10 mouse cellular contexts compared by ENCODE assay signal in genomic region chr2:130581201-130581600, GRCm38 (mm10). TPM values are rescaled to one million over a fixed set of nuclear protein-coding genes. Genes with fewer than 3 reads are reported as not detected.
DNase-seq lines count a peak whose midpoint lies in the region; ATAC-seq lines count a peak whose summit lies in the region.
"Had no signal": no experiment of that assay in that cellular context is flagged by ENCODE, and none has a peak within 500 bp of the region (broad histone marks: within the 10 kb centered on the region; RNA-seq: fewer than 3 reads in every experiment).

No protein-coding gene starts in this region.

- no peak for DNase-seq in kidney, postnatal 36 days
- DNase-seq in forebrain, embryonic 10.5 days (ENCODE audit: extremely low spot score, low spot score) = no peak
- no peak for DNase-seq in limb, embryonic 10.5 days (ENCODE audit: low spot score)
- DNase-seq in left cerebral cortex, adult 9 months (ENCODE audit: low spot score in 2 of 2) = no peak
- DNase-seq in embryo, embryonic 9.5 days (ENCODE audit: extremely low spot score) = no peak
- DNase-seq in left cerebral cortex, adult 18-20 months (ENCODE audit: low spot score in 2 of 2) = no peak
- DNase-seq: thymus, adult 2 months had no signal

- H3K4me3 ChIP-seq in kidney, embryonic 15.5 days (replicated peaks) = peak overlapping the region; percentile 39
- peak overlapping the region; percentile 44 for H3K4me3 ChIP-seq in forebrain, embryonic 10.5 days
- H3K4me3 ChIP-seq in limb, embryonic 10.5 days = peak overlapping the region; percentile 41
- peak overlapping the region; percentile 26 for H3K4me3 ChIP-seq in neural tube, embryonic 14.5 days (ENCODE audit: low read depth, low read length)

- H3K4me1 ChIP-seq in kidney, embryonic 15.5 days = peaks cover 32% of the 10 kb centered on the region
- peaks cover 37% of the 10 kb centered on the region for H3K4me1 ChIP-seq in forebrain, embryonic 10.5 days
- peaks cover 35% of the 10 kb centered on the region for H3K4me1 ChIP-seq in limb, embryonic 10.5 days
- H3K4me1 ChIP-seq in neural tube, embryonic 14.5 days (ENCODE audit: control insufficient read depth, insufficient read depth, low read length) = 0 out of 2 replicates have a peak, but pooled peaks cover 3% of the 10 kb centered on the region

- H3K9me3 ChIP-seq in kidney, embryonic 15.5 days (replicated peaks) = no peaks in the 10 kb centered on the region
- no peaks in the 10 kb centered on the region for H3K9me3 ChIP-seq in forebrain, embryonic 10.5 days
- no peaks in the 10 kb centered on the region for H3K9me3 ChIP-seq in limb, embryonic 10.5 days (replicated peaks)
- H3K9me3 ChIP-seq in neural tube, embryonic 14.5 days (ENCODE audit: control insufficient read depth, low read length) = no peaks in the 10 kb centered on the region

- peak overlapping the region; percentile 63 for H3K4me2 ChIP-seq in kidney, embryonic 15.5 days
- H3K4me2 ChIP-seq in neural tube, embryonic 14.5 days (ENCODE audit: low read depth, low read length) = peak overlapping the region; percentile 32; the same call in 1 of the 2 replicates

- 0 out of 2 replicates have a peak overlapping the region, but pooled peaks have one; percentile 23 for H3K9ac ChIP-seq in kidney, embryonic 15.5 days
- H3K9ac ChIP-seq in neural tube, embryonic 14.5 days (replicated peaks; ENCODE audit: low read depth, low read length) = no peak overlapping the region

- H3K36me3 ChIP-seq in kidney, embryonic 15.5 days = no peaks in the 10 kb centered on the region
- no peaks in the 10 kb centered on the region for H3K36me3 ChIP-seq in forebrain, embryonic 10.5 days (replicated peaks)
- no peaks in the 10 kb centered on the region for H3K36me3 ChIP-seq in limb, embryonic 10.5 days
- H3K36me3 ChIP-seq in neural tube, embryonic 14.5 days (ENCODE audit: control insufficient read depth, insufficient read depth, low read length) = no peaks in the 10 kb centered on the region

- H3K27me3 ChIP-seq in kidney, embryonic 15.5 days = peaks cover 71% of the 10 kb centered on the region
- peaks cover 89% of the 10 kb centered on the region for H3K27me3 ChIP-seq in forebrain, embryonic 10.5 days (ENCODE audit: poor library complexity, severe bottlenecking)
- peaks cover 84% of the 10 kb centered on the region for H3K27me3 ChIP-seq in limb, embryonic 10.5 days (ENCODE audit: low read depth, poor library complexity, severe bottlenecking)
- H3K27me3 ChIP-seq in neural tube, embryonic 14.5 days (ENCODE audit: control insufficient read depth, insufficient read depth, low read length) = peaks cover 37% of the 10 kb centered on the region

- no peak overlapping the region for H3K27ac ChIP-seq in kidney, embryonic 15.5 days
- H3K27ac ChIP-seq in forebrain, embryonic 10.5 days = no peak overlapping the region
- no peak overlapping the region for H3K27ac ChIP-seq in limb, embryonic 10.5 days
- H3K27ac ChIP-seq in neural tube, embryonic 14.5 days (ENCODE audit: low read depth, low read length) = no peak overlapping the region

- 3% methylated on average over 16 of the region's 16 CpGs for WGBS in kidney, embryonic 15.5 days
- WGBS in forebrain, embryonic 10.5 days = 2% methylated on average over 16 of the region's 16 CpGs
- WGBS in limb, embryonic 10.5 days = 3% methylated on average over 16 of the region's 16 CpGs
- WGBS in neural tube, embryonic 14.5 days = 2% methylated on average over 15 of the region's 16 CpGs

- ATAC-seq in kidney, embryonic 15.5 days (replicated peaks; ENCODE audit: low FRiP score) = no peak
- no peak for ATAC-seq in neural tube, embryonic 14.5 days (ENCODE audit: low read depth)

RNA-seq across cellular contexts. Expression of gene Avp, which starts 1.2 kb away (rescaled TPM):
- not detected in 2 replicates for polyA plus RNA-seq in kidney, embryonic 15.5 days (2015; fragmentation: Nextera tagmentation; extraction: Ambion mirVana)
- polyA plus RNA-seq in forebrain, embryonic 10.5 days (2016; fragmentation: Nextera tagmentation; extraction: Ambion mirVana) = not detected in 2 replicates
- polyA plus RNA-seq in limb, embryonic 10.5 days (2016; fragmentation: Nextera tagmentation; extraction: Ambion mirVana) = not detected in 2 replicates
- 0.39 and 0.68 TPM in 2 replicates for polyA plus RNA-seq in neural tube, embryonic 14.5 days (2014; fragmentation: Nextera tagmentation; extraction: Ambion mirVana)
- total RNA-seq in left cerebral cortex, adult 18-20 months (2021) = 1 to 10 TPM in 1 of 2 experiments, under 1 TPM in 1; 0.87 to 1.2 TPM

RNA-seq across cellular contexts. Expression of gene Oxt, which starts 5.2 kb away (rescaled TPM):
- not detected in 2 replicates for polyA plus RNA-seq in kidney, embryonic 15.5 days (2015; fragmentation: Nextera tagmentation; extraction: Ambion mirVana)
- polyA plus RNA-seq in forebrain, embryonic 10.5 days (2016; fragmentation: Nextera tagmentation; extraction: Ambion mirVana) = 0.64 TPM in 1 of 2 replicates, not detected in the other
- not detected in 2 replicates for polyA plus RNA-seq in limb, embryonic 10.5 days (2016; fragmentation: Nextera tagmentation; extraction: Ambion mirVana)
- not detected in 2 replicates for polyA plus RNA-seq in neural tube, embryonic 14.5 days (2014; fragmentation: Nextera tagmentation; extraction: Ambion mirVana)
- total RNA-seq in left cerebral cortex, adult 18-20 months (2021) = not detected
- total RNA-seq: layer of hippocampus, adult 18-20 months had no signal

RNA-seq across cellular contexts. Expression of gene Mrps26, which starts 17.7 kb away (rescaled TPM):
- polyA plus RNA-seq in kidney, embryonic 15.5 days (2015; fragmentation: Nextera tagmentation; extraction: Ambion mirVana) = 89.8 and 97.7 TPM in 2 replicates
- polyA plus RNA-seq in forebrain, embryonic 10.5 days (2016; fragmentation: Nextera tagmentation; extraction: Ambion mirVana) = 88.5 and 92.8 TPM in 2 replicates
- 87.3 and 95.6 TPM in 2 replicates for polyA plus RNA-seq in limb, embryonic 10.5 days (2016; fragmentation: Nextera tagmentation; extraction: Ambion mirVana)
- polyA plus RNA-seq in neural tube, embryonic 14.5 days (2014; fragmentation: Nextera tagmentation; extraction: Ambion mirVana) = 101 and 110 TPM in 2 replicates
- 10 to 100 TPM; 71.0 to 75.4 TPM for total RNA-seq in left cerebral cortex, adult 18-20 months (2021)

RNA-seq across cellular contexts. Expression of gene Fastkd5, which starts 48.6 kb away (rescaled TPM):
- polyA plus RNA-seq in kidney, embryonic 15.5 days (2015; fragmentation: Nextera tagmentation; extraction: Ambion mirVana) = 17.3 TPM in 2 replicates
- polyA plus RNA-seq in forebrain, embryonic 10.5 days (2016; fragmentation: Nextera tagmentation; extraction: Ambion mirVana) = 21.4 and 22.7 TPM in 2 replicates
- 22.3 and 23.4 TPM in 2 replicates for polyA plus RNA-seq in limb, embryonic 10.5 days (2016; fragmentation: Nextera tagmentation; extraction: Ambion mirVana)
- 12.4 and 14.6 TPM in 2 replicates for polyA plus RNA-seq in neural tube, embryonic 14.5 days (2014; fragmentation: Nextera tagmentation; extraction: Ambion mirVana)
- 10 to 100 TPM in 1 of 2 experiments, 1 to 10 TPM in 1; 7.8 to 13.4 TPM for total RNA-seq in left cerebral cortex, adult 18-20 months (2021)

RNA-seq across cellular contexts. Expression of gene Ubox5, which starts 48.6 kb away (rescaled TPM):
- 12.6 and 13.6 TPM in 2 replicates for polyA plus RNA-seq in kidney, embryonic 15.5 days (2015; fragmentation: Nextera tagmentation; extraction: Ambion mirVana)
- polyA plus RNA-seq in forebrain, embryonic 10.5 days (2016; fragmentation: Nextera tagmentation; extraction: Ambion mirVana) = 21.9 and 22.0 TPM in 2 replicates
- polyA plus RNA-seq in limb, embryonic 10.5 days (2016; fragmentation: Nextera tagmentation; extraction: Ambion mirVana) = 22.7 and 22.9 TPM in 2 replicates
- 11.3 and 12.5 TPM in 2 replicates for polyA plus RNA-seq in neural tube, embryonic 14.5 days (2014; fragmentation: Nextera tagmentation; extraction: Ambion mirVana)
- 10 to 100 TPM in 1 of 2 experiments, 1 to 10 TPM in 1; 8.2 to 10.7 TPM for total RNA-seq in left cerebral cortex, adult 18-20 months (2021)
